Mouse (Mus musculus) cerebellum, adult (tissue): ENCODE results near the gene Gm867.

Experiments used
- ATAC-seq: cut with Nextera tagmentation; 2 replicates; pipeline ENCODE4 v1.9.2; 2017; ENCODE audit warnings: mild to moderate bottlenecking, moderate library complexity, mixed read lengths; ENCODE audit not compliant: insufficient number of reproducible peaks, low FRiP score, low TSS enrichment

Gene Gm867

DNA sequence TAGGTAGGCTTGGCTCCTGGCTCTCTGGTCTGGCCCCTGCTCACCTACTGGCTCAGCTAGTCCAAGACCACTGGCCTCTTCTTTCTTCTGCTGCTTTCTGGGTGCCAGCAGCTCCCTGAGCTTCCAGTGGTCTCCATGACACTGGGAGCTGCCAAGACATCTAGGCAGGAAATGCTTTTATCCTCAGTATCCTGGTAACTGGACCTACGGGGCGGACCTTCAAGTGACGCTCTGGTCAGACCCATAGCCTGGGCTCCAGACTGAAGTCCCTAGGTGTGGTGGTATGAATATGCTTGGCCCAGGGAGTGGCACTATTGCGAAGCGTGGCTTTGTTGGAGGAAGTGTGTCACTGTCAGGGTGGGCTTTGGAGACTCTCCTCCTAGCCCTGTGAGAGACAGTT, at the start of gene Gm867:
Gene Gm867, minus strand, starts transcription at position 153 of the 400 bp plus-strand sequence.
- no peak for ATAC-seq

DNA sequence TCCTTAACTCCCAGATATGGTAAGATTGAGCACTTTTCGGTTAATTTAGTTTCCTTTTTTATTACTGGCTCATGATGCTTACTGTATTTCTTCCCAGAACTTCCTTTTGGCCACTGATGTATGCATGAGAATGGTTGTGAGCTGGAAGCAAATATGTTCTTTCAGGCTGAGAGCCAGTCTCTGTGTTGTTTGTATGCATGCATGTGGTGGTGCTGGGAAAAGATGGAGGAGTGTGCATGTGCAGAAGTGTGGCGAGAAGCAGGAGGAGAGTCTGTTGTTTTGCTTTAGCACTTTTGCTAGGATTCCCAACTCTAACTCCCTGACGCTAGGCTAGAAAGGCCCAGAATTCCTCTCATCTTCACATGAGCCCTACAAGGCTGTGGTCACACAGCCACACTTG, 39.0 kb upstream of the Gm867 start:
- ATAC-seq: no peak

DNA sequence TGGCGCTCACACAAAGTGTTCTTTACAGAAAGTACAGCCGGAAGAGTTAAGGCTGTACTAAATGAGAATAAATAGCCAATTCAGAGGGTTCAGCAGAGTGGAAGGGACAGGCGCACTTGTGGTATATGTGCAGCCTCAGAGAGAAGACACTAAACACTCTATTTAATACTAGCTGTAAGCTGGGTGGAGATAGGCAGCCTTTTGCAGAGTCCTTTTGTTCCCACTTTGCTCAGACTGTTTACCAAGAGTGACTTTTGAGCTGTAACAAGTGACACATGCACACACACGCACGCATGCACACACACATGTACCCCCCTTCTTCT, 38.3 kb upstream of the Gm867 start:
- no peak for ATAC-seq

- ATAC-seq: no peak
These were observed 37.8 kb upstream of the Gm867 start for GRCm38 (mm10) chr10:75978119-75978834.

GRCm38 (mm10) chr10:75975216-75975615, 34.7 kb upstream of the Gm867 start:
- no peak for ATAC-seq

GRCm38 (mm10) chr10:75973846-75974245, 33.4 kb upstream of the Gm867 start:
- ATAC-seq: no peak

DNA sequence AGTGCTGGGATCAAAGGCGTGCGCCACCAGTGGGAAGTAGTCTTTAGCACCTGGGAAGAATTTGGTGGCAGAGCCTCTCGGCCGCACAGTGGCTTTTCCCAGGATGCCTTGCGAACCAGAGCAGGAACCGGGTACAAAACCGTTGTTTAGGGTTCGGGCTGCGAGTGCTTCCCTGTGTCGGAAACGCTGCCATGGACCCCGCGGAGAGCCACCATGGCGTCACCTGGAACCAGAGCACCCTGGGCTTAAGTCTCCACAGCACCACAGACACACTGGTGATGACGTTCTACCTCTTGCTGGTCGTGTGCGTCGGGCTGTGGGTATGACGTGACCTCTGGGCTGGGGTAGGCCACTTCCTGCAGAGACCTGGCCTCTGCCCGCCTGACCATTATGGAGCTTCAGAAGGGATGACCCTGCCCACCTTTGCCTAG, 13.9 kb upstream of the Gm867 start, which contains the start of gene Gm5134:
Gene Gm5134, plus strand, starts transcription at position 134 of the 431 bp plus-strand sequence.
- ATAC-seq: no peak

DNA sequence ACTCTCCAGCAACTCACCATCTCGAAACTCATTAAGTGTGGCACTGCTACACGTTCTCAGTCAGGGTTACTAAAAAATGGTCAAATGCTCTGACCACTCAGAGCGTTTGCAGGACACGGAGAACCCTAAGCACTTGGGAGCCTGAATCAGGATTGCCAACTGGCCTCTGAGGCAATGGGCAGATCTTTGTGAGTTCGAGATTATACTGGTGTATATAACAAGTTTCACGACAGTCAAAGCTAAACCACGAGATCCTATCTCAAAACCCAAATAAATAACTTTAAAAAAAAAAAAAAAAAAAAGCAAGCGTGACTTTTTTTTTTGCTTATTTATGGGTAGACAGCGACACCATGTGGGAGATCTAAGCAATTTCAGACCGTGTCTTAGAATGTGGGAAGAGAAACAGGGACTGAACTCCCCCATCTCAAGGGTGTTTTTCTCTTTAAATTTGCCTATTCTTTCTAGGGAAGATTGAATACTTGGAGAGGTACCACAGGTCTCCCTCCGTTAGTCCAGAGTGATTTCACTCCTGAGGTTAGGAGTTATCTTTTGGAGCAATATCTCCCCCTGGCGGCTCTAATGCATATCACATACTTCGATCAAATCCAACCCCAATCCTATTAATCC, 11.1 kb upstream of the Gm867 start:
- ATAC-seq: peak; percentile 47; the same call in 1 of the 2 replicates

GRCm38 (mm10) chr10:75950791-75951210, 10.3 kb upstream of the Gm867 start:
- no peak for ATAC-seq

- ATAC-seq: no peak
These were observed 8.9 kb upstream of the Gm867 start for GRCm38 (mm10) chr10:75949053-75950045.

- no peak for ATAC-seq
These were observed 7.6 kb upstream of the Gm867 start for GRCm38 (mm10) chr10:75948079-75948478.

- ATAC-seq: no peak
These were observed 5.4 kb upstream of the Gm867 start for GRCm38 (mm10) chr10:75945896-75946295.

DNA sequence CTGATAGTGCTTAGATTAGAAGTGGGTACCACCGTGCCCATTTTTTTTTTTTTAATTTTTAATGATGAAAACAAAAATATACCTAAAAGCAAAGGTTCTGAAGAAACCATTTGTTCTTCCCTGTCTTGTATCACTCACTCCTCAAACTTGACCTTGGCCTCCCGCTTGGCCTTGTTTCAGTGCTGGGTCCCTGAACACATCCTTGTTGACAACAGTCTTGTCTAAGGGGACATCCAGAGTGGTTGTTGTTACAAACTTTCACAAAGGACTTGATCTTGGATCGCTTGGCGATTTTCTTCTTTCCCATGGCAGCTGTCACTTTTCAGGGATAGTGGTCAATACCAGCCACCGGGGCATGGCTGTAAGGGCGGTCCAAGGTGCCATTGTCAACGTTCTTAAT, 4.7 kb upstream of the Gm867 start:
- no peak for ATAC-seq

GRCm38 (mm10) chr10:75944066-75944772, 3.7 kb upstream of the Gm867 start:
- ATAC-seq: no peak

- no peak for ATAC-seq
These were observed 2.4 kb upstream of the Gm867 start, which contains the start of gene Vpreb3 for GRCm38 (mm10) chr10:75942736-75943477. TSS of gene Vpreb3 (plus strand) at chr10:75943057.

DNA sequence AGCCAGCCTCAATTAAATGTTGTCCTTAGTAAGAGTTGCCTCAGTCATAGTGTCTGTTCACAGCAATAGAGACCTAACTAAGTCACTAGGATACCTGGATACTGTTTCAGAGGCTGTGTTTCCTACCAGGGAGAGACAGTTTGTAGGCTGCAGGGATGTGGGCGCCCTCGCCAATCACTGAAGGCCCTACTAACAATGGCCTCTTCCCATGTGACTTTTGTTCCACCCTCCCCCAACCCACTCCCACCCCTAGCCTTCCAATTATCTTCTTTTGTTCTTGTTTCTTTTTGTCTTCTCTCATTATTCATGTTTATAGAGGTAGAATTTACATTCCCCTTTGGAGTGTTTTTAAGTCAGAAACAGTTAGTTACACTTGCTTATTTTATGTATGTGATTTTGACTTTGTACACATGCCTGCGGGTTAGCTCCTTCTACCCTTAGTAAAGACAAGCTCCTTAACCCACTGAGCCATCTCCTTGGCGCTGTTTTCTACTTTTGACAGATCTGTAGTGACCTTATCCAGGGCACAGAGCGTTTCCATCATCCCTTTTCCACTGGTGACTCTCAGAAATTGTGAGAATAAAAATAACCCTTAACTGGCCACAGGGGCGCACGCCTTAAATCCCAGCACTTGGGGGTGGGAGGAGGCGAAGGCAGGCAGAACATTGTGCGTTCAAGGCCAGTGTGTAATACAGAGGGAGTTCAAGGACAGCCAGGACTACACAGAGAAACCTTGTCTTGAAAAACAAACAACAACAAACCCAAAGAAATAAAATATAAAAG, 761 bp upstream of the Gm867 start:
- no peak for ATAC-seq

GRCm38 (mm10) chr10:75939481-75940234, 814 bp downstream of the Gm867 start:
- ATAC-seq: no peak
